Mouse (Mus musculus): ENCODE data around the gene Ppp1r10.

- no peak for TF ChIP-seq CTCF (IDR thresholded peaks at IDR 0.05; ENCODE audit: borderline replicate concordance, insufficient read depth, low read depth, low read length)
- no peak for TF ChIP-seq POLR2A (IDR thresholded peaks at IDR 0.05; ENCODE audit: borderline replicate concordance, insufficient read depth, low read length)
Measured at GRCm38 (mm10) chr17:35907609-35908008, 8.6 kb upstream of the Ppp1r10 start.
